Mouse (Mus musculus) olfactory bulb, adult 2 months (tissue): ENCODE results near the gene Ccdc9b.

Experiments
- CTCF ChIP-seq: fragments of 200-500 bp; IDR thresholded peaks from 2 replicates; pipeline ENCODE4 v1.5.1; 2012; ENCODE audit warnings: low read depth, mild to moderate bottlenecking, low read length, moderate library complexity; ENCODE audit not compliant: insufficient read depth
- POLR2A ChIP-seq: fragments of 200-500 bp; IDR thresholded peaks from 2 replicates; pipeline ENCODE4 v1.6.1; 2012; ENCODE audit warnings: mild to moderate bottlenecking, low read depth, low read length, moderate library complexity; ENCODE audit not compliant: insufficient read depth

DNA sequence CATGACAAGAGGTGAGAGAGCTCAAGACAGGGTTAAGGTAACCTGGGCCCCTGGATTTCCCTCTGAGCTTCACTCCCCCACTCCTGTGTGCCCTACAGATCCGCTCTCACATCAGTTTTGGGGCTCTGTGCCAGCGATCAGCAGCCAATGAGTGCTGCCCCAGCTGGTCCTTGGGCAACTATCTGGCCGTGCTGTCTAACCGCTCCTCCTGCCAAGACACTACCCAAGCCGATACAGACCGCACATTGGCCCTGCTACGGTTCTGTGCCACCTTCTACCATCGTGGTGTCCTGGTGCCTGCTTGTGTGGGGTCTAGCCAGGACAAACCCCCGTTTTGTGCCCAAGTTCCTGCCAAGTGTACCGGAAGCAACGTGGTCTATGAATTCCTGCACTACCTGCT lies 27.0 kb upstream of the Ccdc9b start:
- TF ChIP-seq CTCF (no peak), POLR2A (no peak)
